Mouse (Mus musculus): ENCODE data around the gene Gm13288.
"Not testable (repeated sequence)": the region's sequence is repeated elsewhere in the genome, so short reads cannot be mapped to it uniquely, and the experiment has no call there.

Gene Gm13288

DNA sequence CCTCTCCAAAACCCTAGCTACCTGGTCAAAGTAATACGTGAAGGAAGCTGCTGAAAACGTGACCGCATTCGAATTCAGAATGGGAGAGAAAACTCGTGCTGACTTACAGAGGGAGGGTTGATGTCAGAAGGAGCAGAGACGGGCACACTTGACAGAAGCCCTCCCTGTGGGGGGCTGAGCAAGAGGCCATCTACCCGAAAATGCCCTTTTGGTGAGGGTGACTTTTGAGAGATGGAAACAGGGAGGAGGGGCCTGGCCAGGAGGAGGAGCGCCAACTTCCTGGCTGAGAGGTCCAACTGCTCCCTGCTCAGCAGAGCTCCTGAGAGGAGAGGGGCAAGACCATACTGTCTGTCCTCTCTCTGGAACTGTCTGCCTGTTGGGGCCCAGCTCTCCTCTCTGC is at the start of gene Gm13288:
TSS of gene Gm13288 (plus strand) at position 301 of the 400 bp plus-strand sequence.
- not testable (repeated sequence) for DNase-seq (ENCODE audit: low spot score in 2 of 2)

DNA sequence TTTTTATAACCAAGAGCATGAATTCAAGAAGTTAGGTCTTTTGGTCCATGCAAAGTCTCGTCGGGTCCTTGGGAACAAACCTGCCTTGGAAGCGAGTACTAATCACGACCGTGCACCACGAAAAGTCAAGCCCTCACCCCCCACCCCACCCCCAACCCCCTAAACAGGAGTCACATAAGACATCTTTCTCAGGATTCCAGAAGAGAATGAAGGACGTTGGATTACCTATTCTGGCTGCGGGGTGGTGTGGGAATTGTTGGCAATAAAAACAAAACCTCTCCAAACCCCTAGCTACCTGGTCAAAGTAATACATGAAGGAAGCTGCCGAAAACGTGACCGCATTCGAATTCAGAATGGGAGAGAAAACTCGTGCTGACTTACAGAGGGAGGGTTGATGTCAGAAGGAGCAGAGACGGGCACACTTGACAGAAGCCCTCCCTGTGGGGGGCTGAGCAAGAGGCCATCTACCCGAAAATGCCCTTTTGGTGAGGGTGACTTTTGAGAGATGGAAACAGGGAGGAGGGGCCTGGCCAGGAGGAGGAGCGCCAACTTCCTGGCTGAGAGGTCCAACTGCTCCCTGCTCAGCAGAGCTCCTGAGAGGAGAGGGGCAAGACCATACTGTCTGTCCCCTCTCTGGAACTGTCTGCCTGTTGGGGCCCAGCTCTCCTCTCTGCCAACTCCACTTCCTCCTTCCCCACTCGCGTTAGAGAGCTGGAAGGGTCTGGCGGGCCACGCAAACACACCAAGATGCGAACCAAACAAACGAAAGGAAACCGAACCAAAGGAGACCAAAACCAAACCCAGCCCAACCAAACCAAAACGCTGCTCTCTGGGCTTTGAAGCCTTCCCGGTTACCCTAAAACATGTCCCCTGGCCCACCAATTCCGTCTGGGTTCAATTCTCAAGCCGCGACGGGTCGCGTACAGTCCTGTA is 48.5 kb upstream of the Gm13288 start:
- DNase-seq (ENCODE audit: low spot score in 2 of 2): not testable (repeated sequence)

DNA sequence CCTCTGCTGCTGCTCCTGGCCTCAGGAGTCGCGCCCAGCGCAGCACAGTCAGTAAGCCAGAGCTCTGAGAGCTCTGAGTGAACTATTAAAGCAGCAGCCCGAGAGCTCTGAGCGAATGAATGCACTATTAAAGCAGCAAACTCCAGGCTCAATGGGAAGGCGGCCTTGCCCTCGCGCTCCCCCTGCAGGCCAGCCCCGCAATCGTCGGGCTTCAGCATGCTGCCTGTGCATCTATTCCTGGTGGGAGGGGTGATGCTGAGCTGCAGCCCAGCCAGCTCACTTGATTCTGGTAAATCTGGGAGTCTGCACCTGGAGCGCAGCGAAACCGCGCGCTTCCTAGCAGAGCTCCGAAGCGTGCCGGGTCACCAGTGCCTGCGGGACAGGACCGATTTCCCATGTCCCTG is 47.7 kb upstream of the Gm13288 start:
- DNase-seq (ENCODE audit: low spot score in 2 of 2): peak; percentile 90

DNA sequence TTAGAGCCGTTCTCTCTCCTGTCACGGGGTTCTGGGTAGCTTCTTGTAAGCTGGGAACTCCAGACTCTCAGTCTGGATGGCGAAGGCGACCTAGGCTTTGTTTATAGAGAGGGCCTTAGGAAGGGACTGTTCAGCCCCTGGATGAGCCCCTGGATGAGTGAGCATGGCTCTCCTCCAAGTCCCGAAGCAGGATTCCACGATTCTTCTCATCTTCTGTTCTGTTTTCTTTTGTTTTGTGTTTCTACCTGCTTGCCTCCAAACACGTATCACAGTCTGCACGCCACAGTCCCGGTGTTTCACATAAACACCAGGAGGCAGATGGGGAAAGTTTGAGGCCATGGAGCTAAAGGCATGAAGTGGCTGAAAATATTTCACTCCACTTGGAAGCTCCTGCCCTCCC is 46.6 kb upstream of the Gm13288 start:
- not testable (repeated sequence) for DNase-seq (ENCODE audit: low spot score in 2 of 2)

DNA sequence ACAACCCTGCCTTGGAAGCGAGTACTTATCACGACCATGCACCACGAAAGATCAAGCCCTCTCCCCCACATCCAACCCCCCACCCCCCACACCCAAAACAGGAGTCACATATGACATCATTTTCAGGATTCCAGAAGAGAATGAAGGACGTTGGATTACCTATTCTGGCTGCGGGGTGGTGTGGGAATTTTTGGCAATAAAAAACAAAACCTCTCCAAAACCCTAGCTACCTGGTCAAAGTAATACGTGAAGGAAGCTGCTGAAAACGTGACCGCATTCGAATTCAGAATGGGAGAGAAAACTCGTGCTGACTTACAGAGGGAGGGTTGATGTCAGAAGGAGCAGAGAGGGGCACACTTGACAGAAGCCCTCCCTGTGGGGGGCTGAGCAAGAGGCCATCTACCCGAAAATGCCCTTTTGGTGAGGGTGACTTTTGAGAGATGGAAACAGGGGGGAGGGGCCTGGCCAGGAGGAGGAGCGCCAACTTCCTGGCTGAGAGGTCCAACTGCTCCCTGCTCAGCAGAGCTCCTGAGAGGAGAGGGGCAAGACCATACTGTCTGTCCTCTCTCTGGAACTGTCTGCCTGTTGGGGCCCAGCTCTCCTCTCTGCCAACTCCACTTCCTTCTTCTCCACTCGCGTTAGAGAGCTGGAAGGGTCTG is 45.6 kb upstream of the Gm13288 start, which contains the start of gene Gm13283:
TSS of gene Gm13283 (plus strand) at position 510 of the 659 bp plus-strand sequence.
- peak in 1 of 2 experiments; percentile 14 for DNase-seq (ENCODE audit: low spot score in 2 of 2)

DNA sequence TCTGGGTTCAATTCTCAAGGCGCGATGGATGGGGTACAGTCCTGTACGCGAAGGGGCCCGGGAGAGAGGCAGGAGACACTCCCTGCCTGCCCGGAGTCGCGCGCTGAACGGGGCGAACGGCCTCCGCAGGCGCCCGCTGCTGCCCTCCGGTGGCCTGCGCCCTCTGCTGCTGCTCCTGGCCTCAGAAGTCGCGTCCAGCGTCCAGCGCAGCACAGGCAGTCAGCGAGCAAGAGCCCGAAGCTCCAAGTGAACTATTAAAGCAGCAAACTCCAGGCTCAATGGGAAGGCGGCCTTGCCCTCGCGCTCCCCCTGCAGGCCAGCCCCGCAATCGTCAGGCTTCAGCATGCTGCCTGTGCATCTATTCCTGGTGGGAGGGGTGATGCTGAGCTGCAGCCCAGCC is 44.9 kb upstream of the Gm13288 start:
- peak; percentile 21 to 30 for DNase-seq (ENCODE audit: low spot score in 2 of 2)

DNA sequence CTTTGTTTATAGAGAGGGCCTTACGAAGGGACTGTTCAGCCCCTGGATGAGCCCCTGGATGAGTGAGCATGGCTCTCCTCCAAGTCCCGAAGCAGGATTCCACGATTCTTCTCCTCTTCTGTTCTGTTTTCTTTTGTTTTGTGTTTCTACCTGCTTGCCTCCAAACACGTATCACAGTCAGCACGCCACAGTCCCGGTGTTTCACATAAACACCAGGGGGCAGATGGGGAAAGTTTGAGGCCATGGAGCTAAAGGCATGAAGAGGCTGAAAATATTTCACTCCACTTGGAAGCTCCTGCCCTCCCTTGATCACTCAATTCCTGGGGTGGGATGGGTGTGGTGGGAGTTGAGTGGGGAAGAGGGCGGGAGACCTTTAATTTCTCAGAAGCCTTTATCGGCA is 43.6 kb upstream of the Gm13288 start:
- peak; percentile 62 to 64 for DNase-seq (ENCODE audit: low spot score in 2 of 2)

DNA sequence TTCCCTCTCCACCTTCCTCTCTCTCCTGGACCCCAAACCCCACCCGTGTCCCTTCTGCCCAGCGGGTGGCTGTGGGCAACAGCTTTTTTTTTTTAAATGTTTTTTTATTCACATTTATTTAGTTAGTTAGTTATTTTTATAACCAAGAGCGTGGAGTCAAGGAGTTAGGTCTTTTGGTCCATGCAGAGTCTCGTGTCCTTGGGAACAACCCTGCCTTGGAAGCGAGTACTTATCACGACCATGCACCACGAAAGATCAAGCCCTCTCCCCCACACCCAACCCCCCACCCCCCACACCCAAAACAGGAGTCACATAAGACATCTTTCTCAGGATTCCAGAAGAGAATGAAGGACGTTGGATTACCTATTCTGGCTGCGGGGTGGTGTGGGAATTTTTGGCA is 43.0 kb upstream of the Gm13288 start:
- not testable (repeated sequence) for DNase-seq (ENCODE audit: low spot score in 2 of 2)

DNA sequence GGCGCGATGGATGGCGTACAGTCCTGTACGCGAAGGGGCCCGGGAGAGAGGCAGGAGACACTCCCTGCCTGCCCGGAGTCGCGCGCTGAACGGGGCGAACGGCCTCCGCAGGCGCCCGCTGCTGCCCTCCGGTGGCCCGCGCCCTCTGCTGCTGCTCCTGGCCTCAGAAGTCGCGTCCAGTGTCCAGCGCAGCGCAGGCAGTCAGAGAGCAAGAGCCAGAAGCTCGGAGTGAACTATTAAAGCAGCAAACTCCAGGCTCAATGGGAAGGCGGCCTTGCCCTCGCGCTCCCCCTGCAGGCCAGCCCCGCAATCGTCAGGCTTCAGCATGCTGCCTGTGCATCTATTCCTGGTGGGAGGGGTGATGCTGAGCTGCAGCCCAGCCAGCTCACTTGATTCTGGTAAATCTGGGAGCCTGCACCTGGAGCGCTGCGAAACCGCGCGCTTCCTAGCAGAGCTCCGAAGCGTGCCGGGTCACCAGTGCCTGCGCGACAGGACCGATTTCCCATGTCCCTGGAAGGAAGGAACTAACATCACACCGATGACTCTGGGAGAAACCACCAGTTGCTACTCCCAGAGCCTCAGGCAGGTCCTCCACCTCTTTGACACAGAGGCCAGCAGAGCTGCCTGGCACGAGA is 41.8 kb upstream of the Gm13288 start:
- DNase-seq (ENCODE audit: low spot score in 2 of 2): not testable (repeated sequence)

DNA sequence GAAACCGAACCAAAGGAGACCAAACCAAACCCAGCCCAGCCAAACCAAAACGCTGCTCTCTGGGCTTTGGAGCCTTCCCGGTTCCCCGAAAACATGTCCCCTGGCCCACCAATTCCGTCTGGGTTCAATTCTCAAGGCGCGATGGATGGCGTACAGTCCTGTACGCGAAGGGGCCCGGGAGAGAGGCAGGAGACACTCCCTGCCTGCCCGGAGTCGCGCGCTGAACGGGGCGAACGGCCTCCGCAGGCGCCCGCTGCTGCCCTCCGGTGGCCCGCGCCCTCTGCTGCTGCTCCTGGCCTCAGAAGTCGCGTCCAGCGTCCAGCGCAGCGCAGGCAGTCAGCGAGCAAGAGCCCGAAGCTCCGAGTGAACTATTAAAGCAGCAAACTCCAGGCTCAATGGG is 31.8 kb upstream of the Gm13288 start, which contains the start of gene Gm13290:
TSS of gene Gm13290 (plus strand) at position 301 of the 400 bp plus-strand sequence.
- not testable (repeated sequence) for DNase-seq (ENCODE audit: low spot score in 2 of 2)

DNA sequence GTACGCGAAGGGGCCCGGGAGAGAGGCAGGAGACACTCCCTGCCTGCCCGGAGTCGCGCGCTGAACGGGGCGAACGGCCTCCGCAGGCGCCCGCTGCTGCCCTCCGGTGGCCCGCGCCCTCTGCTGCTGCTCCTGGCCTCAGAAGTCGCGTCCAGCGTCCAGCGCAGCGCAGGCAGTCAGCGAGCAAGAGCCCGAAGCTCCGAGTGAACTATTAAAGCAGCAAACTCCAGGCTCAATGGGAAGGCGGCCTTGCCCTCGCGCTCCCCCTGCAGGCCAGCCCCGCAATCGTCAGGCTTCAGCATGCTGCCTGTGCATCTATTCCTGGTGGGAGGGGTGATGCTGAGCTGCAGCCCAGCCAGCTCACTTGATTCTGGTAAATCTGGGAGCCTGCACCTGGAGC is 28.7 kb upstream of the Gm13288 start, which contains the start of gene Gm13289:
TSS of gene Gm13289 (plus strand) at position 301 of the 400 bp plus-strand sequence.
- not testable (repeated sequence) for DNase-seq (ENCODE audit: low spot score in 2 of 2)

DNA sequence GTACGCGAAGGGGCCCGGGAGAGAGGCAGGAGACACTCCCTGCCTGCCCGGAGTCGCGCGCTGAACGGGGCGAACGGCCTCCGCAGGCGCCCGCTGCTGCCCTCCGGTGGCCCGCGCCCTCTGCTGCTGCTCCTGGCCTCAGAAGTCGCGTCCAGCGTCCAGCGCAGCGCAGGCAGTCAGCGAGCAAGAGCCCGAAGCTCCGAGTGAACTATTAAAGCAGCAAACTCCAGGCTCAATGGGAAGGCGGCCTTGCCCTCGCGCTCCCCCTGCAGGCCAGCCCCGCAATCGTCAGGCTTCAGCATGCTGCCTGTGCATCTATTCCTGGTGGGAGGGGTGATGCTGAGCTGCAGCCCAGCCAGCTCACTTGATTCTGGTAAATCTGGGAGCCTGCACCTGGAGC is 25.8 kb upstream of the Gm13288 start, which contains the start of gene Gm13272:
TSS of gene Gm13272 (plus strand) at position 301 of the 400 bp plus-strand sequence.
- DNase-seq (ENCODE audit: low spot score in 2 of 2): not testable (repeated sequence)

DNA sequence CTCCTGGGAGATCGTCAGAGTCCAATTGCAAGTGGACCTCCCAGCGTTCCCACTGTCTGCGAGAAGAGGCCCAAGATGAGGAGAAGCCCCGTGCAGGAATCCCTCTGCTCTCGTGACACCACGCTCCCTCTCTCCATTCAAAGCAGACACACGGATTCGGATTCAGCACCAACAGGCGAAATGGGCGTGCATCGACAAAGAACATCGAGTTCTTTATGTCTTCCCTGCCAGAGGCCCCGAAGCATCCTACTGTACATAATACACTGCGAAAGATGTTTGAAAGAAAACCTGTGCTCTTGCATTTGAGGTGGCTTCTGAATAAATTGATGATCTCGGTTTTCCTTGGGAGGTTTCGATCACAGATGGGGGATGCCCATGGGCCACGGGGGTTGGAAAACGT is 25.0 kb upstream of the Gm13288 start:
- DNase-seq (ENCODE audit: low spot score in 2 of 2): not testable (repeated sequence)

DNA sequence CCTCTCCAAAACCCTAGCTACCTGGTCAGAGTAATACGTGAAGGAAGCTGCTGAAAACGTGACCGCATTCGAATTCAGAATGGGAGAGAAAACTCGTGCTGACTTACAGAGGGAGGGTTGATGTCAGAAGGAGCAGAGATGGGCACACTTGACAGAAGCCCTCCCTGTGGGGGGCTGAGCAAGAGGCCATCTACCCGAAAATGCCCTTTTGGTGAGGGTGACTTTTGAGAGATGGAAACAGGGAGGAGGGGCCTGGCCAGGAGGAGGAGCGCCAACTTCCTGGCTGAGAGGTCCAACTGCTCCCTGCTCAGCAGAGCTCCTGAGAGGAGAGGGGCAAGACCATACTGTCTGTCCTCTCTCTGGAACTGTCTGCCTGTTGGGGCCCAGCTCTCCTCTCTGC is 23.5 kb upstream of the Gm13288 start, which contains the start of gene Ifnz:
TSS of gene Ifnz (plus strand) at position 301 of the 400 bp plus-strand sequence.
- DNase-seq (ENCODE audit: low spot score in 2 of 2): not testable (repeated sequence)

DNA sequence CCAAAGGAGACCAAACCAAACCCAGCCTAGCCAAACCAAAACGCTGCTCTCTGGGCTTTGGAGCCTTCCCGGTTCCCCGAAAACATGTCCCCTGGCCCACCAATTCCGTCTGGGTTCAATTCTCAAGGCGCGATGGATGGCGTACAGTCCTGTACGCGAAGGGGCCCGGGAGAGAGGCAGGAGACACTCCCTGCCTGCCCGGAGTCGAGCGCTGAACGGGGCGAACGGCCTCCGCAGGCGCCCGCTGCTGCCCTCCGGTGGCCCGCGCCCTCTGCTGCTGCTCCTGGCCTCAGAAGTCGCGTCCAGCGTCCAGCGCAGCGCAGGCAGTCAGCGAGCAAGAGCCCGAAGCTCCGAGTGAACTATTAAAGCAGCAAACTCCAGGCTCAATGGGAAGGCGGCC is 23.0 kb upstream of the Gm13288 start:
- DNase-seq (ENCODE audit: low spot score in 2 of 2): not testable (repeated sequence)

DNA sequence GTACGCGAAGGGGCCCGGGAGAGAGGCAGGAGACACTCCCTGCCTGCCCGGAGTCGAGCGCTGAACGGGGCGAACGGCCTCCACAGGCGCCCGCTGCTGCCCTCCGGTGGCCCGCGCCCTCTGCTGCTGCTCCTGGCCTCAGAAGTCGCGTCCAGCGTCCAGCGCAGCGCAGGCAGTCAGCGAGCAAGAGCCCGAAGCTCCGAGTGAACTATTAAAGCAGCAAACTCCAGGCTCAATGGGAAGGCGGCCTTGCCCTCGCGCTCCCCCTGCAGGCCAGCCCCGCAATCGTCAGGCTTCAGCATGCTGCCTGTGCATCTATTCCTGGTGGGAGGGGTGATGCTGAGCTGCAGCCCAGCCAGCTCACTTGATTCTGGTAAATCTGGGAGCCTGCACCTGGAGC is 19.9 kb upstream of the Gm13288 start, which contains the start of gene Gm13276:
TSS of gene Gm13276 (plus strand) at position 301 of the 400 bp plus-strand sequence.
- not testable (repeated sequence) for DNase-seq (ENCODE audit: low spot score in 2 of 2)

DNA sequence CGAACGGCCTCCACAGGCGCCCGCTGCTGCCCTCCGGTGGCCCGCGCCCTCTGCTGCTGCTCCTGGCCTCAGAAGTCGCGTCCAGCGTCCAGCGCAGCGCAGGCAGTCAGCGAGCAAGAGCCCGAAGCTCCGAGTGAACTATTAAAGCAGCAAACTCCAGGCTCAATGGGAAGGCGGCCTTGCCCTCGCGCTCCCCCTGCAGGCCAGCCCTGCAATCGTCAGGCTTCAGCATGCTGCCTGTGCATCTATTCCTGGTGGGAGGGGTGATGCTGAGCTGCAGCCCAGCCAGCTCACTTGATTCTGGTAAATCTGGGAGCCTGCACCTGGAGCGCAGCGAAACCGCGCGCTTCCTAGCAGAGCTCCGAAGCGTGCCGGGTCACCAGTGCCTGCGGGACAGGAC is 16.9 kb upstream of the Gm13288 start, which contains the start of gene Gm13277:
TSS of gene Gm13277 (plus strand) at position 231 of the 400 bp plus-strand sequence.
- DNase-seq (ENCODE audit: low spot score in 2 of 2): peak; percentile 55 to 56

DNA sequence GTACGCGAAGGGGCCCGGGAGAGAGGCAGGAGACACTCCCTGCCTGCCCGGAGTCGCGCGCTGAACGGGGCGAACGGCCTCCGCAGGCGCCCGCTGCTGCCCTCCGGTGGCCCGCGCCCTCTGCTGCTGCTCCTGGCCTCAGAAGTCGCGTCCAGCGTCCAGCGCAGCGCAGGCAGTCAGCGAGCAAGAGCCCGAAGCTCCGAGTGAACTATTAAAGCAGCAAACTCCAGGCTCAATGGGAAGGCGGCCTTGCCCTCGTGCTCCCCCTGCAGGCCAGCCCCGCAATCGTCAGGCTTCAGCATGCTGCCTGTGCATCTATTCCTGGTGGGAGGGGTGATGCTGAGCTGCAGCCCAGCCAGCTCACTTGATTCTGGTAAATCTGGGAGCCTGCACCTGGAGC is 14.1 kb upstream of the Gm13288 start, which contains the start of gene Gm13278:
TSS of gene Gm13278 (plus strand) at position 301 of the 400 bp plus-strand sequence.
- not testable (repeated sequence) for DNase-seq (ENCODE audit: low spot score in 2 of 2)

DNA sequence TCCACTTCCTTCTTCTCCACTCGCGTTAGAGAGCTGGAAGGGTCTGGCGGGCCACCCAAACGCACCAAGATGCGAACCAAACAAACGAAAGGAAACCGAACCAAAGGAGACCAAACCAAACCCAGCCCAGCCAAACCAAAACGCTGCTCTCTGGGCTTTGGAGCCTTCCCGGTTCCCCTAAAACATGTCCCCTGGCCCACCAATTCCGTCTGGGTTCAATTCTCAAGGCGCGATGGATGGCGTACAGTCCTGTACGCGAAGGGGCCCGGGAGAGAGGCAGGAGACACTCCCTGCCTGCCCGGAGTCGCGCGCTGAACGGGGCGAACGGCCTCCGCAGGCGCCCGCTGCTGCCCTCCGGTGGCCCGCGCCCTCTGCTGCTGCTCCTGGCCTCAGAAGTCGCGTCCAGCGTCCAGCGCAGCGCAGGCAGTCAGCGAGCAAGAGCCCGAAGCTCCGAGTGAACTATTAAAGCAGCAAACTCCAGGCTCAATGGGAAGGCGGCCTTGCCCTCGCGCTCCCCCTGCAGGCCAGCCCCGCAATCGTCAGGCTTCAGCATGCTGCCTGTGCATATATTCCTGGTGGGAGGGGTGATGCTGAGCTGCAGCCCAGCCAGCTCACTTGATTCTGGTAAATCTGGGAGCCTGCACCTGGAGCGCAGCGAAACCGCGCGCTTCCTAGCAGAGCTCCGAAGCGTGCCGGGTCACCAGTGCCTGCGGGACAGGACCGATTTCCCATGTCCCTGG is 11.2 kb upstream of the Gm13288 start, which contains the start of gene Gm13275:
TSS of gene Gm13275 (plus strand) at position 552 of the 740 bp plus-strand sequence.
- peak; percentile 18 to 30 for DNase-seq (ENCODE audit: low spot score in 2 of 2)

DNA sequence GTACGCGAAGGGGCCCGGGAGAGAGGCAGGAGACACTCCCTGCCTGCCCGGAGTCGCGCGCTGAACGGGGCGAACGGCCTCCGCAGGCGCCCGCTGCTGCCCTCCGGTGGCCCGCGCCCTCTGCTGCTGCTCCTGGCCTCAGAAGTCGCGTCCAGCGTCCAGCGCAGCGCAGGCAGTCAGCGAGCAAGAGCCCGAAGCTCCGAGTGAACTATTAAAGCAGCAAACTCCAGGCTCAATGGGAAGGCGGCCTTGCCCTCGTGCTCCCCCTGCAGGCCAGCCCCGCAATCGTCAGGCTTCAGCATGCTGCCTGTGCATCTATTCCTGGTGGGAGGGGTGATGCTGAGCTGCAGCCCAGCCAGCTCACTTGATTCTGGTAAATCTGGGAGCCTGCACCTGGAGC is 8.2 kb upstream of the Gm13288 start, which contains the start of gene Gm13279:
TSS of gene Gm13279 (plus strand) at position 301 of the 400 bp plus-strand sequence.
- DNase-seq (ENCODE audit: low spot score in 2 of 2): not testable (repeated sequence)
